Mouse (Mus musculus) CD8-positive naive resting alpha-beta T cell, adult 2 months (primary cell): ENCODE measurements around the gene Arhgef25.

ENCODE experiments used
- DNase-seq, 2 experiments: peaks; one replicate each; pipeline ENCODE4 v3.0.0; 2022; ENCODE audit warnings: low read depth in 2 of 2, low spot score in 2 of 2

Gene Arhgef25

DNA sequence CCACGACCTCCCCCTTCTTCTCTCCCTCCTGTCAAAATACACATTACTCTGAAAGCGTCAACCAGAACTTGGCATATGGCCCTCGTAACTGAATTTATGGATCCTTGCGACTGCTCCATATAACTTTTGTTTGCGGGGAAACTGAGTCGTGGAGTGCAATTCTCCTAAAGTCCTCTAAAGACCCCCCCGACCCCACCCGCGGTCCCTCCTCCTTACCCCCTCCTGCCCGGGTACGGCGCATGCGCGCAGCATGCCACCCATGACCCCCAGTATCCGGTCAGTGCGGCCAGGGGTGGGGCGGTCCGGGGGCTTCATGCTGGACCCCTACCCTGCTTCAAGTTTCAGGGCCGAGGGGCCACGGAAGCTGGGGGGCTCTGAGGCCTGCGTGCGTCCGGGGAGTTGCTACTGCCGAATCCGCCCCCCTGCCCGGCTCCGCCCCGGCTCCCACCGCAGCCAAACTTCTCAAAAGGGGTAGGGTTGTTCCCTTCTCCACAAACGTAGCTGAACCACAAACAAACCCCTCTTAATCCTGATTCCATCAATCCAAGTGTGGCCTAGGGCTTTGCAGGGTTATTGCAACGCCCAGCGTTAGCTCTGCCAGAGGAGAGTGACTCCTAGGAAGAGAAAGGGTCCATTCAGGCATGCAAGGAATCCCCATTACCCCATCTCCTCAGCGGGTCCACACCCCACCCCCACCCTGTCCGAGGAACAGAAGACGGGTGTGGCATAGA lies at the start of gene Arhgef25:
Gene Arhgef25, minus strand, starts transcription at position 433 of the 731 bp plus-strand sequence.
- DNase-seq = no peak

DNA sequence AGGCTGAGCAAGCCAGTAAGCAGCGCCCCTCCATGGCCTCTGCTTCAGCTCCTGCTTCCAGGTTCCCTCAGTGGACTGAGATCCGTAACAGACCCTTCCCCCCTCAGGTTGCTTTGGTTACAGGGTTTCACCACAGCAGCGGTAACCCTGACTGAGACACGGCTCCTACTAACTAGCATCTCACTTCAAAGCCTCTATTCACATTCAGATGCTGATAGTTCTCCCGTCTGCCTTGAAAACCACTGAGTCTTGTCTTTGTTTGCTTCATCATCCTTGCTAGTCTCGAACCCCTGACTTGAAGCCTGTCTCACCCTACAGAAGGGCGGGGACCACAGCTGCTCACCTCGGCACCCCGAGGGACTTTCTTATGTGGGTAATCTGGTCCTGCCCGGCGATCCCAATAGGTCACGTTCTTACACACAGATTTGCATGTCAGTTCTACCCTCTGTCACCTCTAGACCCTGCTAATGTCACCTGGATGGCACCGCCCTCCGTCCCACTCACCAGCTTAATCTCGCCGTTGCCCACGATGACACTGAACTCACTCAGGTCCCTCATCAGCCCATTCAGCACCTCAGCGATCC lies 48.5 kb upstream of the Arhgef25 start:
- DNase-seq = no peak

DNA sequence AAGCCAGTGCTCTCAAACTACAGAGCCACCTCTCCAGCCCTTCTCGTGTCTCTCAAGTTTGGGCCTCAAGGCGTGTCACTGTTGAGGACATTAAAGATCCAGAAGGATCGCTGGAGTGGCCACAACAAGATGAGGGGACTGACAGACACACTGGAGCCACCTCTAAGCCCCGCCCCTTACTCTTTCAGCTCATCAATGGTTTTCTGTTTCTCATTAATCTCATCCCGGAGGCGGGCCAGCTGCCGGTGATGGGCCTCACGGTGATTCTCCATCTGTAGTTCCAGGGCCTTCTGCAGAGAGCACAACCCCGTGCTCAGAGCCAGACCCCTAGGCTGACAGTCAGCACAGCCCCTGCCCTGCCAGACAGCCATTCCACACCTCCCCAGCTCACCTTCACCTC lies 46.7 kb upstream of the Arhgef25 start:
- no peak for DNase-seq

DNA sequence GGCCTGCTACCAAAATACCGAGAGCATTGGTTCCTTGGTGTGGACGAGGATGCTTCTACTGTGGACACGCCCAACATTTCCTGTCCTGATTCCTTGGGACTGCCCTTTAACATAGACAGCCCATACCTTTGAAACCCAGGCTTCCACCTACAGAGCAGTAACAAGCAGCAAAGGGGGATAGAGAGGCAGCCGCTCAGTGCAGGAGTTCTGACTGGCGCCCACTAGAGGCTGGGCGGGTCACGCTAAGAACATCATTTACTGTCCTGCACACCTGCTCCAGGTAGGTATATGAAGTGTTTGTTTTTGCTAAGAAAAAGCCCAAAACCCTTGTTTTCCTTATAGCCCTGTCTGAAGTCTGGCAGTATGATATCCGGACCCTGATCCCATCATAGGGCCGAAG lies 43.3 kb upstream of the Arhgef25 start:
- DNase-seq = peak in 1 of 2 experiments; percentile 21

DNA sequence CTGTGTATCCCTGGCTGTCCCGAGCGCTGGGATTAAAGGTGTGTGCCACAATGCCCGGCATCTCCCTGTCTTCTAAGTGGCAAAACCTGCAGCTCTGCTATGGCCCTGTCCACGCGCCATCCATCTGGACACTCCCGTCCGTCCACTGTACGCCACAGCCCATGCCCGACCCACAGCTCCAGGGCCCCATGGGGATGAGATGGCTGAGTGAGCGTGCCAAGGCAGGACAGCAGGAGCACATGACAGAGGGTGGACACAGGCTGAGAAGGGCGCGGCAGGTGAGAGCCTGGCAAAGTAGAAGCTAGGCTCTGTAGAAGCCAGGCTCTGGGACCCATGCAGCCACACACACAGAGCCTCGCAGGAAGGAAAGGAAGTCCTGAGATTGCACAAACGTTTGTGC lies 41.9 kb upstream of the Arhgef25 start:
- DNase-seq = no peak

DNA sequence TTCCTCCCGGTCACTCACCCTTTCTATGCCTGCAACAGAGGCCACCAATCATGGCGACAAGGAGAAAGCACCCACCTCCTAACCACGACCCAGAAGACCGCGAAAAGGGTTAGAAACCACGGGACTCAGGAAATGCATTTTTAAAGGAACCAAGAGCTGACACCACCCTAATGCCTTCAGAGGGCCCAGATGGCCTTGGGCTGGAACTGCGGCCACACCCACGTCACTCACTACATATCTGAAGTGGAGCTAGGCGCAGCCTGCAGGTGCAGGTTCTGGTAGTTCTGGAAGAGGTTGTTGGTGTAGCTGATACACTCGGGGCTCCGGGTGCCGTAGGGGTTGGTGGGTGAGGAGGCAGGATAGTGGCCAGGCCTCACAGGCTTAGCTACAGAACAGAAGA lies 40.8 kb upstream of the Arhgef25 start:
- DNase-seq = no peak

DNA sequence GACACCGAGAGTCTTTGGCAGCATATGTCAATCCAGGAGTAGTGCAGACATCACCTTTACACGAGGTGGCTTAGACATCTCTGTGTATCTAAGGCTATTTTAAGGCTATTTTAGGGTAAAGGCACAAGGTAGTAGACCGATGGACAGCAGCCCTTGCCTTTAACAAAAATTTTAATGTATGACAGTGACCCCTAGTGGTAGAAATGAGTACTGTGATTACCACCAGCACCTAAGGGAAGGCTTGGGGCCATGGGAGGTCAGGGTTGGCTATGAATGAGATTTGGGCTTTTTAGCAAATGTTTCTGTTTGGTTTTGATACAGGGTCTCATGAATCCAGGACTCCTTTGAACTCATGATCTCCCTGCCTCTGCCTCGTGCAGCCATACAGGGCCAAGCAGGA lies 39.0 kb upstream of the Arhgef25 start:
- peak; percentile 63 to 70 for DNase-seq

DNA sequence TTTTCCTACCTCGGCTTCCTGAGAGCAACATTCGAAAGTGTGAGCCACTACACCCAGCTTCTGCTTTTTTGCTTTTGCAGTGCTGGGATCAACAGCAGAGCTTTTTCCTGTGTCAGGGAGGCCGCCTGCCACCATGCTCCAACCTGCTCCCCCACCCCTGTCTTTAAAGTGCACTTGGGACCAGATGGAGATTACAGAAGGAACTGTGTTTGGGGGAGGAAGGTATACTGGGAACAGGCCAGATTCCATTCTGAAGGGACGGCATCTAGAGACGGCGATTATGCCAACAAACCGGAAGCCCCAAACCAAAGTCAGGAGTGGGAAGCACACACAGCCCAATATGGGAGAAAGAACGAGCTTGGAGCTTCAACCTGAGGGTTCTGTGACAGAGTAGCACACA lies 37.3 kb upstream of the Arhgef25 start:
- no peak for DNase-seq

DNA sequence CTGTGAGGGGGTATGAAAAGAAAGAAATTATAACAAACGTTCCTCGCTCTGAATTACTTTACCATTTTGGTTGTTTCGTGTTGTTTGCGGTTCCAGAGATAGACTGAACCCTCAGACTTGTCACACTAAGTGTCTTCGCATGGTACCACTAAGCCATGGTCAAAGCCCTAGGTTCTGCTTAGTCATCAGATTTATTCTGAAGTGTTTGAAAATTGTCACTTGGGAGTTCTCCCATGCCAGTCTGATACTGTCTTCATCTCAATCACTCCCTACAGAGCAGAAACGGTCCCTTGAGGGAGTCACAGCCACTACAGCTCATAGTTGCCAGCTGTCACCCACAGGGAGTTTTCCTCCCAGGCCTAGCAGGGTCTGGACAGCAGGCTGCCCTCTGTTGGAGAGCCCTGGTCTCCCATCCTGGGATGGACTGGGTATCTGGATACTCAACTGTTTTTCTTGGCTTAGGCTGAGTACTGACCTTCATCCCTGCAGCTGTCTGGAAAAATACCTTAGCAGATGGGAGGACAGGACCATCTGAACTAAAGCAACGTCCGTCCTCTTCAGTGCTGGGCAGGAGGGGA lies 36.5 kb upstream of the Arhgef25 start:
- no peak for DNase-seq

DNA sequence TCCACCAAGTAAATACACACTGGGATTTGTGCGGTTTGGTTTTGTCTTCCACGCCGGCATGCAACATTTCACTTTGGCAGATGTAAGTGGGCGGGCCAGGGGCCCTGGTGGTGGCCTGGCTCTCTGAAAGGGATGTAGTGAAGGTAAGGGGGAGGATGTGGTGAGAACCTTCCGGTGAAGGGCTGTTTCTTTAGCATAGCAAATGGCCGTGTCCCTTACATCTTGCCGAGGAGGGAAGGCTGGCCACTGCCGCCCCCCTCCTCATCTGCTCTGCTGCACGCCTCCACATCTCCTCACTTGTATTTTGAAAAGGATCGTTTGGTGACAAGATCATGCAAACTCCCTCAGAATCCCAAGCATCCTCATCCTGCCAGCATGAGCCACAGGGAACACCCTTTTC lies 35.8 kb upstream of the Arhgef25 start:
- peak; percentile 22 to 31 for DNase-seq

DNA sequence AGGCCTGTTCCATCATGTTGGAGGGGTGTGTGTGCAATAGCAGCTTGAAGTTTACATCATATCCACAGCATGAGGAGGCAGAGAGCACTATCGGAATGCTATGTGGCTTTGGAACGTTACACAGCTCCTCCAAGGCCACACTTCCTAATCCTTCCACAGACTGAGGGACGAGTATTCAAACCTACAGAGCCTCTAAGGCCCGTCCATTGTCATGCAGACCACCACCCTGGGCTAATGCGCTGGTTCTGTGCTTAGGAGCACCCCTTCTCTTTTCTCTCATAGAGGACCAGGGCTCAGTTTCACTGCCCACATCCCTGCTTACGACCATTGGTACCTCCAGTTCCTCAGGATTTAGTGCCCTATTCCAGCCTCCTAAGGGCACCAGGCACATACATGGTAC lies 35.3 kb upstream of the Arhgef25 start:
- DNase-seq = no peak

DNA sequence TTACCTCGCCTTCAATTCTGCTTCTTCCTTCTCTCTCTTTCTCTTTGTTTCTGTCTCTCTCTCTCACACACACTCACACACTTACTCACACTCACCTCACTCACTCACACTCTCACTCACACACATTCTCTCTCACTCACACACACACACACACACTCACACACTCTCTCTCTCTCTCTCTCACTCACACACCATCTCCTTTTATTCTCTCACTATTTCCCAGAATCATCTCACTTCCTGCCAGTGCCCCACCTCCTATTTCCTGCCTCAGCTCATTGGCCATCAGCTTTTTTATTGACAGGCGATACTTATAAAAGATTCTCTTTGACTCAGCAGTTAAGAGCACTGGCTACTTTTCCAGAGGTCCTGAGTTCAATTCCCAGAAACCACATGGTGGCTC lies 28.5 kb upstream of the Arhgef25 start:
- DNase-seq = no peak

DNA sequence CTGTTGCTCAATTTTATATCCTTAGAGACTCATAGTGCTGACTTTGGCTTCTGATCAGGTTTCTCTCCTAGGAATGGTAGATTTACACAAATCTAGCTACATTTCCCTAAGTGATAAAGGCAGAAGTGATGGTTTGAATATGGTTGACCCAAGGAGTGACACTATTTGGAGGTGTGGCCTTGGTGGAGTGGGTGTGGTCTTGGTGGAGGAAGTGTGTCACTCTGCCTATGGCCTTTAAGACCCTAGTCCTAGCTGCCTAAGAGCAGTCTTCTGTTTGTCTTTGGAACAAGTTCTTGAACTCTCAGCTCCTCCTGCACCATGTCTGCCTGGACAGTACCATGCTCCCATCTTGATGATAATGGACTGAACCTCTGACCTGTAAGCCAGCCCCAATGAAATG lies 27.3 kb upstream of the Arhgef25 start:
- no peak for DNase-seq

DNA sequence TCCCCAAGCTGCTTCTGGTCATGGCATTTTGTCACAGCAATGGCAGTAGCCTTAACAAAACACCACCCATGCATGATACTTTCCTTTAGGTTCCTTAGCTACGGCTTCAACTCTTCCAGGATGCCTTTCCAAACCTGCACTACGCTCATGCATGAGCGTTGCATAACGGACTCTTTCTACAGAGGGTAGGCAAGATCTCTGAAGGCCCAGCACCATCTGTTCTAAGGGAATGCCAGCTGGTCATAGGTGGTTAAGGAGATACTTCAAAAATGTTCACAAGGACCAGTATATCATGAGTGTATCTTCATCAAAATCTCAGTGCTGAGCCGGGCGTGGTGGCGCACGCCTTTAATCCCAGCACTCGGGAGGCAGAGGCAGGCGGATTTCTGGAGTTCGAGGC lies 26.6 kb upstream of the Arhgef25 start:
- DNase-seq = no peak

DNA sequence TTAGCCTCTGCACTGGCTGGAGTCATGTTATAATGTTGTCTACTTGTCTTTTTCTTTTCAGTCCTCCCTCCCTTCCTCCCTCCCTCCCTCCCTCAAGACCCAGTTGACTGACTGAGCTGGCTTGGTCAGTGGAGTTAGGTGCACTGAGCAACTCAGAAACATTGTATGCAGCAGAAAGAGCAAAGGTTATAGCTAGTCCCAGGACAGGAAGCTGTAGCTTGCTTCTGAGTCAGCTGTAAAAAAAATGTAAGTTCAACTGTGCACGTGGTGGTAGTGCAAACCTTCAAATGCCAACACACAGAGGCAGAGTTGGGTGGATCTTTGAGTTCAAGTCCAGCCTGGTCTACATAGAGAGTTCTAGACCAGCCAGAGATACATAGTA lies 24.5 kb upstream of the Arhgef25 start:
- DNase-seq = no peak

DNA sequence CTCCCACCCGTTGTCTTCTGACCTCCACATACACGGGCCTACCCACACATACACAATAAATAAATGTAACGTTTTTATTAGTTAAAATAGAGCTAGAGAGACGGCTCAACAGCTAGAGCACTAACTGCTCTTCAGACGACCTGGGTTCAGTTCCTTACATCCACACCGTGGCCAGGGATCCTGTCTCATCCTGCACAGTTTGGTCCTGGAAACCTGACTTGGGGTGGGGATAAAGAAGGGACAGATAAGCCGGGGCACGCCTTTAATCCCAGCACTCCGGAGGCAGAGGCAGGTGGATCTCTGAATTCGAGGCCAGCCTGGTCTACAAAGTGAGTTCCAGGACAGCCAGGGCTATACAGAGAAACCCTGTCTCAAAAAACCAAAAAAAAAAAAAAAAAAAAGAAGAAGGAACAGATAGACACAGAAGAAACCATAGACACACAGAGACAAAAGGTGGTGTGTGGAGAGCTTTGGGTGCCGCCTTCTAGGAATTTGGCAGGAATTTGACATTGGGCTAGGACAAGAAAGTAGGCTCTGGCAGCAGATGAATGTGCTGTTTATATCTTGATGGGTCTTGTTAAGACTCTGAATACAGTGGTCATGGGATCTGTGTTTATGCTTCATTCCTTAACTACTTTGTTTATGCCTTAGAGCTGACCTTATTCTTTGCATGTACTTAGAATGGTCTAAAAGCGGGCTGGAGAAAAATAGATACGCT lies 24.0 kb upstream of the Arhgef25 start:
- DNase-seq = no peak

DNA sequence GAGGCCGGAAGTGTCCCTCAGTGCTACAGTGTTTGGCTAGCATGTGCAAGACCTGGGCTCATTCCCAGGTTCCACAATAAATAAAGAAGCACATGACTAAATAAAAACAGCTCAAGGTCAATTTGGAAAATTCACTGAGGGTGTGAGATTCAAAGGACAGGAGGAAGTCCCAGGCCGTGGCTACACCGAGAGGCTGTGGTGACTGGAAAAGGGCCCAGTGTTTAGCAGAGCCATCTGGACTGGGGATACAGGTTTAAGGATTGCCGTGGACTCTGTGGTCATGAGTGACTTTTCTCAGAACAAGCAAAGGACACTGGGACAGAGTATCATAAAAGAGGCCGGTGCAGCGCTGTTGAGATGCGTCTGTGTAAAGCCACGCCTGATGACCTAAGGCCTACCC lies 23.4 kb upstream of the Arhgef25 start:
- no peak for DNase-seq

DNA sequence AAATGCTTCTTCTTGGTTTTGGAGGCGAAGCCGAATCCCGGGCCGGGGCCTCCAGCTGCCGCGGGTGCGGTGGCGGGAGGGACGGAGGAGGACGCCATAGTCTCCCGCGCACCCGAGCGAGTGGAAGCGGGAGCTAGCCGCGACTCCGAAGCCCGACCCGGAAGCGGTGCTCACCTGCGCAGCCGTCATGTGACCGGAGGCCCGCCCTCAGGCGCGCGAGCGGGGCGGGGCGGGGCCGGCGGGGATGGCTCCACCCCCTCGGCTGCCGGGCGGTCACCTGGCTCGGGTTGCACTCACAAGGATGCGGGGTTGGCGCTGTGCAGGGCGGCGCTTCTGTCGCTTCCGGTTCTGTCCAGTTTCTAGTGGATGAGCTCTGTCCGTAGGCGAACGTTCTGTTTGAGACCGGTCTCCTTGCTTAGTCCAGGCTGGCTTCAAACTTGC lies 21.6 kb upstream of the Arhgef25 start, which contains the start of gene Pip4k2c:
Gene Pip4k2c, minus strand, starts transcription at position 172 of the 441 bp plus-strand sequence.
- peak; percentile 89 to 92 for DNase-seq

DNA sequence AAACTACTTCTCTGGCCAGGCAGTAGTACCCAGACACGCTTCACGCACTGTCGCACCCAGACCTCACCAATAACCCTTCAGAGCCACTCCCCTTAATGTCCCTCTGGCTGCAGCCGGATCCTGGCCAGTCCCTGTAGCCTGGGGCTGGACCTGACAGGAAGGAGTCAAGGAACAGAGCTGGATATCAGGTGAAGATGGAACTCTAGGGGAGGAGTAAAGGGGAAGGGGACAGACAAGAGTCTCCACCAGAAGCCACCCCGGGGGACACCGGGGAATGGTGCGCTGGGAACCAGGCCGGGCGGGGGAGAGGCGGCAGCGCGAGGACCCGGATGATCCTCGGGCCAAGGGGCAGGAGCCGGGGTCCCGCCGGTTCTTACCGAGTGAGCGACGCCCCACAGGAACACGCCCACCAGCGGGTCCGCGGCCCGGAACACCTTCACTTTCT lies 21.1 kb upstream of the Arhgef25 start:
- no peak for DNase-seq

DNA sequence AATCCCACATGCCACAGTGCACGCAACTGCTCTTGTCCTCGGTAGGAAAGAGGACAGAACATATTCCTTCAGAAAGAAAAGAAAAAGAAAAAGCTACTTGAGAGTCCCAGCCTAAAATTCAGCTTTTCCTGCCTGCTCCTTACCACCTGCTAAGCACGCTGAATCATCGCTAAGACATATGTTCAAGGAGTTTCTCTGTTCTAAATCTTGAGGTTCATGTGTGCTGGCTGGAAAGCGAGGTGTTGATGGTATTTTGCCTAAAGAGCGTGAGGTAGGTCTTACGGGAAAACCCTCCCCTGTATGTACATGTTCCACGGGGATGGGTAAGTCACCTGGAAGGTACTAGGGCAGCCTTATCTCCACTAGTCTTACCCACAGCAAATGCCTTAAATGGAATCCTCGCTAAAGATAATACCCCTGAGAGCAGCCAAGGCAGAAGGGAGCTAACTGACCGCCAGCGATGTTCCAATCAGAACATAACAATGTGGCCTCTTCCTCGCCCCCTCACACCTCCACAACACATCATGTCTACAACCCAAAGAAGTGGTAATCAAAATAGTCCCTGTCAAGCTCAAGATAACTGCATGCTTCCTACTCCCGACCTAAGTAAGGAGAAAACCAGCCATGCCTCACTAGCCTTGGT lies 20.2 kb upstream of the Arhgef25 start:
- DNase-seq = no peak

DNA sequence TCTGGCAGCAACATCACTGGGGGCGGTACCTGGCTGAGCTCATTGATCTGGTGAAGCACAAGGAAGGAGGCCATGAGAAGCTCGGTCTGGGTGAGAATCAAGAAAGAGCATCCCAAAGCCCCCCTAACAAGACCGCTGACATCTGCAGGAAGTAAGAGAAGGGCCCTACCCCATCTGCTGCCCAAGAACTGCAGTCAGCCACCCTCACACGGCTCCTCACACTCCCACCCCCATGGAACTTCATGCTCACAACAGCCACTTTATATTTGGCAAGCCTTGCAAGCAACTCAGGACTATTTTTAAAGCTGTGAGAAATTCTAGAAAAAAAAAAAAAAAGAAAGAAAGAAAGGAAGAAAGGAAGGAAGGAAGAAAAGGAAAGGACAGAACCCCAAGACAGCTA lies 19.0 kb upstream of the Arhgef25 start:
- DNase-seq = no peak
